In the genomic region with DNA sequence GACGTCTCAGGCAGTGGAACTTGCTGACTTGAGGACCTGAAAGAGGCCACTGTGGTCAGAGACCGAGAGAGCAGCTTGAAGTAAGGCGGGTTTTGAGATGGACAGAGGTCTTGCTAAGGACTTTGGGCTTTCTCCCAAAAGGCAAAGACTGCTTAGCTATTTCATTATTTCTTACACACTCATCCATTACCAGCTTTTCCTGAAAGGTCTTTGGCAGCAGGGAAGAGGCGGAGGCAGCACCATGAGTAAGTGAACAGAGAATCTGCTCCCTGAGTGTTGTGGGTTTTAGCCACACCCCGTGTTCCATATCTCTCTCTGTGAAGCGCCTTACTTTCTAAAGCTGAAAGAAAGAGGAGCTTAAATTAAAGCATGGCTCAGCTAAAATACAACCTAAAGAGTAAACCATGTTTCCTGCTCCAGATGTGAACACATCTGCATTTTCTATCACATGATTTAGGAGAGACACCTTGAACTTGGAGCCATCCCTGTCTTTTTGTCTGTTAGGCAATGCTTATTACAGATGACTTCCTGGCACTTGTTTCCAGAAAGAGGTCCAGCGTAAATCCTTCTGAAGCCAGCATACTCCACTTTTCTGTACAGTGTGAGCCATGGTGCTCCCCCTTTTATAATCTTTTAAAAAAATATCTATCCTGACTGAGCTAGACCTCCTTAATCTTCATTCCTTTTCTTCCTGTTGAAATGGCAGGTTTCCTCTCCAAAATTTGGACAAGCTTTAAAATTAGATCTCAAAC, we compare ENCODE assay signal across 9 mouse cellular contexts.
DNase-seq lines count a peak whose midpoint lies in the region; ATAC-seq and TF ChIP-seq lines count a peak whose summit lies in the region.
"Had no signal": no experiment of that assay in that cellular context is flagged by ENCODE, and none has a peak within 500 bp of the region (broad histone marks: within the 10 kb centered on the region; RNA-seq: fewer than 3 reads in every experiment).

No protein-coding gene starts in this region.

- H3K27me3 ChIP-seq in kidney, adult 2 months (replicated peaks; ENCODE audit: control insufficient read depth, insufficient read depth, low read length), result no peaks in the 10 kb centered on the region

- no peak overlapping the region for H3K4me3 ChIP-seq in kidney, adult 2 months (ENCODE audit: insufficient read depth, low read depth, low read length)
- H3K4me3 ChIP-seq: forebrain, embryonic 12.5 days had no signal

- TF ChIP-seq POLR2A in kidney, adult 2 months (IDR thresholded peaks at IDR 0.05; ENCODE audit: low read depth, low read length), result no peak

- no peak for TF ChIP-seq CTCF in kidney, adult 2 months (conservative IDR thresholded peaks at IDR 0.05; ENCODE audit: insufficient read depth, insufficient read length, low read depth, low read length)

- ATAC-seq in granulocyte monocyte progenitor cell, adult 5-6 weeks (replicated peaks; ENCODE audit: poor library complexity, severe bottlenecking), result 0 out of 2 replicates have a peak, but pooled peaks have one; percentile 13
- ATAC-seq in inflammation-experienced regulatory T-cells, adult 6 months, result no peak
- no peak for ATAC-seq in monocyte, adult 5-6 weeks (replicated peaks; ENCODE audit: insufficient number of reproducible peaks, low FRiP score, low TSS enrichment, poor library complexity, severe bottlenecking)

- no peak overlapping the region for H3K27ac ChIP-seq in kidney, adult 2 months (ENCODE audit: insufficient read depth, low read depth, low read length)
- H3K27ac ChIP-seq: forebrain, embryonic 12.5 days had no signal

- WGBS in kidney, adult 2 months, result 52% methylated on average over 7 of the region's 7 CpGs

- no peaks in the 10 kb centered on the region for H3K36me3 ChIP-seq in kidney, adult 2 months (ENCODE audit: control insufficient read depth, insufficient read depth, low read length)
- H3K36me3 ChIP-seq: forebrain, embryonic 12.5 days had no signal

- peaks cover 5% of the 10 kb centered on the region; the same call in 1 of the 2 replicates for H3K4me1 ChIP-seq in kidney, adult 2 months (ENCODE audit: control insufficient read depth, insufficient read depth, low read length)

- peak; percentile 53 to 91 for DNase-seq in adrenal gland, adult (ENCODE audit: inconsistent age in 2 of 2, low spot score in 1 of 2)
- DNase-seq in adrenal gland, adult 18-20 months (ENCODE audit: low spot score in 2 of 2), result no peak
- DNase-seq in kidney, adult 2 months, result peak; percentile 60
- DNase-seq in kidney, postnatal 14 days, result no peak
- peak; percentile 26 for DNase-seq in naive thymus-derived CD4-positive, alpha-beta T cell, adult 2 months (ENCODE audit: low read depth)

Comparison
In these comparisons a context has a peak if more than half of its experiments do, and no peak if none do; other contexts are left out.
1. DNase-seq: peak in adrenal gland, adult (2 of 2), kidney, adult 2 months (single experiment) and naive thymus-derived CD4-positive, alpha-beta T cell, adult 2 months (single experiment); none in adrenal gland, adult 18-20 months (0 of 2) and kidney, postnatal 14 days (single experiment).